Mouse (Mus musculus): ENCODE measurements around the gene Gm47985. TPM values are rescaled to one million over a fixed set of nuclear protein-coding genes. Genes with fewer than 3 reads are reported as not detected.

The Gm47985 gene
- polyA plus RNA-seq, 1 experiment from 2014 or later = 0.26 TPM

DNA sequence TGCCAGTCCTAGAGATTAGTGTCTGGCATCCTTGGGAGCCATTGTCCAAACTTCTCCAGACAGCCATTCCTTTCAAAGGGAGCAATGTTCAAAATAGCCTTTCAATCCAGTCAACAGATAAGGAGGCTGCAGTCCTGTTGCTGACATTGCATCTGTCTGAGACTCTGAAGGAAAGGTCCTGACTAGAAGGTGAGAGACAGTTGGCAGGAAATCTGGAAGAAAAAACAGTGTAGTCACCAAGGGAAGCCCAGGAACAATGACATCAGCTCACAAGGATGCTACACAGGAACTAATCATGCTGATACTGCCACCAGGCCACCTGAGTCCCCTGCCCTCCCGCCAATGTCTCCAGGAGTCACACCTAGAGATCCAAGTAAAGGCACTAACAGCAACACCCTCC is 41.0 kb downstream of the Gm47985 start:
- 63% methylated on average over 1 of the region's 1 CpGs for WGBS
- Histone ChIP-seq H3K4me2 (replicated peaks; ENCODE audit: low read depth, low read length) (no peak overlapping the region), H3K27me3 (ENCODE audit: control insufficient read depth, insufficient read depth, low read length) (no peaks in the 10 kb centered on the region), H3K4me3 (ENCODE audit: low read length) (no peak overlapping the region), H3K9me3 (ENCODE audit: control insufficient read depth, low read length) (no peaks in the 10 kb centered on the region), H3K27ac (ENCODE audit: low read depth, low read length) (no peak overlapping the region), H3K4me1 (ENCODE audit: control insufficient read depth, insufficient read depth, low read length) (no peaks in the 10 kb centered on the region), H3K36me3 (ENCODE audit: control insufficient read depth, insufficient read depth, low read length) (no peaks in the 10 kb centered on the region), H3K9ac (ENCODE audit: low read depth, low read length) (no peak overlapping the region)
- ATAC-seq (ENCODE audit: low FRiP score, low TSS enrichment) = no peak

DNA sequence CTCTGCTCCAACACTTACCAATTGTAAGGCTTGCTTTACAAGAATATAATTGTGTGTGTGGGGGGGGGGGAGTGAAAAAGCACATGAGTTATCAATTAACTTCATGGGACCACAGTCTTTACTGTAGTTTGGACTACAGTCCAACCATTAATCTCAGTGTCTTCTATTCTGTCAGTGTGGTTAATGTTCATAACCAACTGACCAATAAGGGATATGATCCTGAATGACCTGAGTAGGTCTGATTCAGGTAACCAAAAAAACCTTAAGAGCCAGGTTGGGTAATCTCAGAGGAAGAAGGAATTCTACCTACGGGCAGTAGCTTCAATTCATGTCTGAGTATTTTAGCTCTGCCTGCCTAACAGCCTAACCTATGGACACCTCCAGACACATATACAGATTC is 42.2 kb downstream of the Gm47985 start:
- no peaks in the 10 kb centered on the region for H3K4me1 ChIP-seq (ENCODE audit: control insufficient read depth, insufficient read depth, low read length)
- H3K36me3 ChIP-seq (ENCODE audit: control insufficient read depth, insufficient read depth, low read length) = no peaks in the 10 kb centered on the region
- H3K27ac ChIP-seq (ENCODE audit: low read depth, low read length) = no peak overlapping the region
- H3K4me2 ChIP-seq (replicated peaks; ENCODE audit: low read depth, low read length) = no peak overlapping the region
- H3K4me3 ChIP-seq (ENCODE audit: low read length) = no peak overlapping the region
- no peak overlapping the region for H3K9ac ChIP-seq (ENCODE audit: low read depth, low read length)
- no peaks in the 10 kb centered on the region for H3K27me3 ChIP-seq (ENCODE audit: control insufficient read depth, insufficient read depth, low read length)
- no peak for ATAC-seq (ENCODE audit: low FRiP score, low TSS enrichment)
- H3K9me3 ChIP-seq (ENCODE audit: control insufficient read depth, low read length) = no peaks in the 10 kb centered on the region
- 86% methylated on average over 1 of the region's 1 CpGs for WGBS

DNA sequence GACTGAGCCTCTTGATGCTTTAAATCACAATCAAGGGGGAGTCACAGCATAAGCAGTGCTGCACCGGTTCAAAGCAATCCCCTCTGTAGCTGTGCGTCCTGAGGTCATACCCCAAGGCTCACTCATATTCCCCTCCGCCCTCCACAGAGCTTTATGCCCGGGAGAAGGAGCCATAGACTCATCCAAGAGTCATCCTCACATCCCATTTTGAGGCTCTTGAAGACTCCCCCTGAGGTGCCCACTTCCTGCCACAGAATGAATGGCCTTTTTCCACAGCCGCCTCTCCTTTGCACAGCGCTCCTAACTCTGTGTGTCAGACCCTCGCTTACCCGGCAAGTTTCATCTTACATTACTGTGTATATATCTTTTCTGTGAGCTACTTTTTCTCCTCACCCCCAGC is 45.2 kb downstream of the Gm47985 start:
- no peak overlapping the region for H3K9ac ChIP-seq (ENCODE audit: low read depth, low read length)
- no peak overlapping the region for H3K4me3 ChIP-seq (ENCODE audit: low read length)
- WGBS = 55% methylated on average over 8 of the region's 8 CpGs
- ATAC-seq (ENCODE audit: low FRiP score, low TSS enrichment) = no peak
- H3K9me3 ChIP-seq (ENCODE audit: control insufficient read depth, low read length) = no peaks in the 10 kb centered on the region
- H3K27ac ChIP-seq (ENCODE audit: low read depth, low read length) = no peak overlapping the region
- no peaks in the 10 kb centered on the region for H3K4me1 ChIP-seq (ENCODE audit: control insufficient read depth, insufficient read depth, low read length)
- H3K27me3 ChIP-seq (ENCODE audit: control insufficient read depth, insufficient read depth, low read length) = no peaks in the 10 kb centered on the region
- H3K4me2 ChIP-seq (replicated peaks; ENCODE audit: low read depth, low read length) = no peak overlapping the region
- H3K36me3 ChIP-seq (ENCODE audit: control insufficient read depth, insufficient read depth, low read length) = no peaks in the 10 kb centered on the region

DNA sequence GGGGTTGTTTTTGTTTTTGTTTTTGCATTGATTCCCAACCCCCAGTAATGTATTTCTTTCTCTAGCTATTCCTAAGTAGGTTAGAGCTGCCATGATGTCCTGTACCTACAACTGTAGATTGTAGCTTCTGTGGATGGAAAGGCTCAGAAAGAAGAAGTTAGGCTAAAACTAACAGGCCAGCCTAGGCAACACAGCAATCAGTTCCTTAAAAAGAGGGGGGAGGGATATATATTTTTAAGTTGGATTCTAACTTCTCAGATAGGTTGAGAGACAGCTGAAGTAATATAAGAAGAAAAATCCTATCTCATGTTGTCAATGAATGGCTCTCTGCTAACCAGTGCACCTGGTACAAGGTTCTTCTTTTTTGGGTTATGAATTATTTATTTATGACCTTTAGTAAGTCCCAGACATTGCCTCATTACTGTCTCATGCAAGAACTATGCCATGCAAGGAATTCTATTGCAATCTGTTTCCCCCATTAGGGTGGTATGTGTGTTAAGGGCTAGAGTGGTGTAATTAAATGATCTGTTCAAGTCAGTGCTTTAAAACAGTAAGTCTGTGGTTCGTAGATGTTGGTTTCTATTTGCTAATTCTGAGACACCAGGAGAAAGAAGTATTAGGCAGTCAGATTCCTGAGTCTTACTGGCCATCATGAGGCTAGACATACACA is 46.1 kb downstream of the Gm47985 start:
- H3K36me3 ChIP-seq (ENCODE audit: control insufficient read depth, insufficient read depth, low read length) = no peaks in the 10 kb centered on the region
- H3K27me3 ChIP-seq (ENCODE audit: control insufficient read depth, insufficient read depth, low read length) = no peaks in the 10 kb centered on the region
- no peak overlapping the region for H3K9ac ChIP-seq (ENCODE audit: low read depth, low read length)
- ATAC-seq (ENCODE audit: low FRiP score, low TSS enrichment) = no peak
- no peak overlapping the region for H3K4me3 ChIP-seq (ENCODE audit: low read length)
- WGBS = 64% methylated on average over 1 of the region's 1 CpGs
- H3K27ac ChIP-seq (ENCODE audit: low read depth, low read length) = no peak overlapping the region
- H3K4me2 ChIP-seq (replicated peaks; ENCODE audit: low read depth, low read length) = no peak overlapping the region
- no peaks in the 10 kb centered on the region for H3K9me3 ChIP-seq (ENCODE audit: control insufficient read depth, low read length)
- H3K4me1 ChIP-seq (ENCODE audit: control insufficient read depth, insufficient read depth, low read length) = no peaks in the 10 kb centered on the region

DNA sequence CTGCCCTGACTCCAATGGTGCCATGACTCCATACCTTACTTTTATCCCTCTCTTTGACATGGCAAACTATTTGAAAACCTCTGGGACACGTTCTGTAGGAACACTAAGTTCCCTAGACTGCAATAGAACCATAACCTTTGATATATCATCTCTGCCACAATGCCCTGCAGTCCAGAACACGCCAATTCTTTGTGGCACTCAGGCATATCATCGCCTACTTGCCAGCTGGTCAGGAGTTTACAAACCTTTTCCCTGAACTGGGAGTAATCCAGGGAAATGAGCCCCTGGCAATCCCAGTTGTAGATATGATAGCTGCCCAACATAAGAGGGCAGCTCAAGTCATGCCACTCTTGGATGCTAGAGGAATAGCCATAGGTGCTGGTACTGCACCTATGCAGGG is 50.0 kb downstream of the Gm47985 start:
- H3K36me3 ChIP-seq (ENCODE audit: control insufficient read depth, insufficient read depth, low read length) = no peaks in the 10 kb centered on the region
- H3K4me3 ChIP-seq (ENCODE audit: low read length) = no peak overlapping the region
- no peak overlapping the region for H3K9ac ChIP-seq (ENCODE audit: low read depth, low read length)
- no peak overlapping the region for H3K27ac ChIP-seq (ENCODE audit: low read depth, low read length)
- H3K4me2 ChIP-seq (replicated peaks; ENCODE audit: low read depth, low read length) = no peak overlapping the region
- no peaks in the 10 kb centered on the region for H3K9me3 ChIP-seq (ENCODE audit: control insufficient read depth, low read length)
- H3K27me3 ChIP-seq (ENCODE audit: control insufficient read depth, insufficient read depth, low read length) = no peaks in the 10 kb centered on the region
- ATAC-seq (ENCODE audit: low FRiP score, low TSS enrichment) = no peak
- no peaks in the 10 kb centered on the region for H3K4me1 ChIP-seq (ENCODE audit: control insufficient read depth, insufficient read depth, low read length)
- WGBS = 85% methylated on average over 3 of the region's 3 CpGs

DNA sequence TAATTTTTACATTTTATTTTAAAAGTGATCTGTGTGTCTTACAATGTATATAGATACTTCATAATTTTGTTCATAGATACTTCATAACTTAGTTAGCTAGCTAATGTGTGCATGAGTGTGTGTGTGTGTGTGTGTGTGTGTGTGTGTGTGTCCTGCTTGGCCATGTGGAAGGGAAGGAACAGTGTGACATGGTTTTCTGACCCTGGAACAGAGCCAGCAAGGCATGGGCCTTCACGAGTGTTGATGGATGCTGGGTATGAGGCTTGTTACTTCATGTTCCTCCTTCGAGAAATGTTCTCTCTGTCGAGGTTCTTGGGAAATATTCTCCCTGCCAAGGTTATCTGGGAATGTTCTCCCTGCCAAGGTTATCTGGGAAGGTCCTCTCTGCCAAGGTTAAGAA is 51.4 kb downstream of the Gm47985 start:
- Histone ChIP-seq H3K27ac (ENCODE audit: low read depth, low read length) (no peak overlapping the region), H3K9ac (ENCODE audit: low read depth, low read length) (no peak overlapping the region), H3K36me3 (ENCODE audit: control insufficient read depth, insufficient read depth, low read length) (no peaks in the 10 kb centered on the region), H3K4me2 (replicated peaks; ENCODE audit: low read depth, low read length) (no peak overlapping the region), H3K27me3 (ENCODE audit: control insufficient read depth, insufficient read depth, low read length) (no peaks in the 10 kb centered on the region), H3K4me1 (ENCODE audit: control insufficient read depth, insufficient read depth, low read length) (no peaks in the 10 kb centered on the region), H3K9me3 (ENCODE audit: control insufficient read depth, low read length) (no peaks in the 10 kb centered on the region), H3K4me3 (ENCODE audit: low read length) (no peak overlapping the region)
- no peak for ATAC-seq (ENCODE audit: low FRiP score, low TSS enrichment)
- WGBS = 91% methylated on average over 3 of the region's 3 CpGs

Other genes starting within 250 kb of the Gm47985 start
- gene Hmcn1, start 189.1 kb upstream of the Gm47985 start, polyA plus RNA-seq (2014; fragmentation: Nextera tagmentation; extraction: Ambion mirVana) = 34.0 and 40.2 TPM in 2 replicates
- 0.41 and 0.44 TPM in 2 replicates for gene Gm8947, start 9.8 kb downstream of the Gm47985 start, polyA plus RNA-seq (2014; fragmentation: Nextera tagmentation; extraction: Ambion mirVana)
- 0.34 TPM in 1 of 2 replicates, not detected in the other for gene Gm47995, start 15.9 kb downstream of the Gm47985 start, polyA plus RNA-seq (2014; fragmentation: Nextera tagmentation; extraction: Ambion mirVana)
- gene 3110040M04Rik, start 21.6 kb downstream of the Gm47985 start, polyA plus RNA-seq (2014; fragmentation: Nextera tagmentation; extraction: Ambion mirVana) = 0.58 and 0.76 TPM in 2 replicates
- not detected in 2 replicates for gene Gm47996, start 27.6 kb downstream of the Gm47985 start, polyA plus RNA-seq (2014; fragmentation: Nextera tagmentation; extraction: Ambion mirVana)
- 208 and 414 TPM in 2 replicates for gene Ivns1abp, start 161.9 kb downstream of the Gm47985 start, polyA plus RNA-seq (2014; fragmentation: Nextera tagmentation; extraction: Ambion mirVana)
- 27.6 and 27.9 TPM in 2 replicates for gene Swt1, start 245.9 kb downstream of the Gm47985 start, polyA plus RNA-seq (2014; fragmentation: Nextera tagmentation; extraction: Ambion mirVana)
- gene Trmt1l, start 246.0 kb downstream of the Gm47985 start, polyA plus RNA-seq (2014; fragmentation: Nextera tagmentation; extraction: Ambion mirVana) = 41.7 and 48.0 TPM in 2 replicates

Measured in kidney, embryonic 14.5 days (tissue).